Mouse (Mus musculus) forebrain, embryonic 15.5 days (tissue): ENCODE results near the gene Sympk. TPM values are rescaled to one million over a fixed set of nuclear protein-coding genes. Genes with fewer than 3 reads are reported as not detected.
A peak's percentile ranks its signal among the peaks of the same experiment; 100 is the strongest.

Source experiments
- ATAC-seq: fragments of 200-750 bp; cut with Nextera tagmentation; replicated peaks from 2 replicates; pipeline ENCODE4 v1.8.0; 2017; ENCODE audit warnings: mild to moderate bottlenecking, moderate TSS enrichment, moderate library complexity
- H3K27ac ChIP-seq: fragments of 300-500 bp; sonication (generic); replicated peaks from 2 replicates; pipeline ENCODE4 v1.5.1; 2015; ENCODE audit warnings: mild to moderate bottlenecking, inconsistent platforms
- H3K27me3 ChIP-seq: fragments of 300-500 bp; sonication (generic); 2 replicates; pipeline ENCODE4 v1.6.1; 2015; ENCODE audit warnings: inconsistent platforms
- H3K36me3 ChIP-seq: fragments of 300-500 bp; sonication (generic); 2 replicates; pipeline ENCODE4 v1.6.1; 2015; ENCODE audit warnings: mild to moderate bottlenecking, inconsistent platforms
- H3K4me1 ChIP-seq: fragments of 300-500 bp; sonication (generic); 2 replicates; pipeline ENCODE4 v1.6.1; 2015; ENCODE audit warnings: inconsistent platforms
- H3K4me2 ChIP-seq: fragments of 300-500 bp; sonication (generic); replicated peaks from 2 replicates; pipeline ENCODE4 v1.6.1; 2015; ENCODE audit warnings: mild to moderate bottlenecking, inconsistent platforms
- H3K4me3 ChIP-seq: fragments of 300-500 bp; sonication (generic); 2 replicates; pipeline ENCODE4 v1.5.1; 2015; ENCODE audit warnings: mild to moderate bottlenecking, inconsistent platforms
- H3K9ac ChIP-seq: fragments of 300-500 bp; sonication (generic); replicated peaks from 2 replicates; pipeline ENCODE4 v1.6.1; 2015; ENCODE audit warnings: mild to moderate bottlenecking, inconsistent platforms
- H3K9me3 ChIP-seq: fragments of 300-500 bp; sonication (generic); 2 replicates; pipeline ENCODE4 v1.6.1; 2016; ENCODE audit warnings: inconsistent platforms
- WGBS: fragments of 180-500 bp; shearing (Covaris S2); methylation state at CpG from one replicate; pipeline ENCODE4 v1.1.7; 2015; ENCODE audit warnings: mixed read lengths; 5-methylcytosine and 5-hydroxymethylcytosine counted together
- polyA plus RNA-seq: library from polyadenylated mRNA; unstranded; fragments of >200 nt; fragmentation: Nextera tagmentation; extraction: Ambion mirVana; gene quantifications from 2 replicates; pipeline ENCODE4 v1.2.1, GENCODE M21; 2015

The Sympk gene
- polyA plus RNA-seq, 1 experiment from 2014 or later = 35.4 TPM

GRCm38 (mm10) chr7:19092381-19093173, 68.4 kb downstream of the Sympk start:
- WGBS = 5% methylated on average over 38 of the region's 38 CpGs
- H3K9ac ChIP-seq = no peak overlapping the region; the same call in 1 of the 2 replicates
- peaks cover 46% of the 10 kb centered on the region for H3K4me1 ChIP-seq

GRCm38 (mm10) chr7:19093174-19093521, 69.0 kb downstream of the Sympk start:
- no peak overlapping the region for H3K9ac ChIP-seq
- WGBS = under 1% methylated on average over 14 of the region's 15 CpGs
- ATAC-seq = peak; percentile 47

More at GRCm38 (mm10) chr7:19092381-19093173, 68.4 kb downstream of the Sympk start:
- Histone ChIP-seq H3K27ac (peak overlapping the region; percentile 49; the same call in 1 of the 2 replicates), H3K9me3 (no peaks in the 10 kb centered on the region), H3K4me3 (peak overlapping the region; percentile 59), H3K4me2 (peak overlapping the region; percentile 99), H3K36me3 (peaks cover 24% of the 10 kb centered on the region), H3K27me3 (no peaks in the 10 kb centered on the region)
- ATAC-seq = peak; percentile 57

GRCm38 (mm10) chr7:19093537-19094385, 69.6 kb downstream of the Sympk start:
- H3K4me1 ChIP-seq = peaks cover 46% of the 10 kb centered on the region
- under 1% methylated on average over 45 of the region's 45 CpGs for WGBS
- peak overlapping the region; percentile 76 for H3K27ac ChIP-seq
- H3K4me2 ChIP-seq = peak overlapping the region; percentile 99
- peak overlapping the region; percentile 59 for H3K4me3 ChIP-seq
- peaks cover 12% of the 10 kb centered on the region for H3K36me3 ChIP-seq
- no peaks in the 10 kb centered on the region for H3K27me3 ChIP-seq
- no peaks in the 10 kb centered on the region for H3K9me3 ChIP-seq
- H3K9ac ChIP-seq = peak overlapping the region; percentile 63
- ATAC-seq = peak; percentile 56

More at GRCm38 (mm10) chr7:19093174-19093521, 69.0 kb downstream of the Sympk start:
- no peaks in the 10 kb centered on the region for H3K9me3 ChIP-seq
- no peaks in the 10 kb centered on the region for H3K27me3 ChIP-seq
- peaks cover 18% of the 10 kb centered on the region for H3K36me3 ChIP-seq
- H3K4me3 ChIP-seq = peak overlapping the region; percentile 59
- peak overlapping the region; percentile 49; the same call in 1 of the 2 replicates for H3K27ac ChIP-seq
- peaks cover 46% of the 10 kb centered on the region for H3K4me1 ChIP-seq
- H3K4me2 ChIP-seq = peak overlapping the region; percentile 99

- Histone ChIP-seq H3K27ac (peak within 1 kb of the TSS; percentile 76), H3K36me3 (peaks cover 10% of the 10 kb centered on the region; the same call in 1 of the 2 replicates), H3K9me3 (no peaks in the 10 kb centered on the region), H3K4me3 (peak within 1 kb of the TSS; percentile 59), H3K4me1 (peaks cover 46% of the 10 kb centered on the region), H3K9ac (peak within 1 kb of the TSS; percentile 63), H3K27me3 (no peaks in the 10 kb centered on the region), H3K4me2 (peak within 1 kb of the TSS; percentile 99)
- peak; percentile 1 for ATAC-seq
- 0% methylated on average over 16 of the region's 36 CpGs for whole genome bisulfite sequencing
Observed at GRCm38 (mm10) chr7:19094471-19094825, 70.3 kb downstream of the Sympk start, which contains the start of gene Six5. Gene Six5, plus strand, starts transcription at chr7:19094594.

- under 1% methylated on average over 82 of the region's 87 CpGs for WGBS
- no peaks in the 10 kb centered on the region for H3K27me3 ChIP-seq
- H3K4me2 ChIP-seq = peak overlapping the region; percentile 99
- H3K4me1 ChIP-seq = peaks cover 46% of the 10 kb centered on the region
- H3K27ac ChIP-seq = peak overlapping the region; percentile 76
- H3K4me3 ChIP-seq = peak overlapping the region; percentile 59
- peak overlapping the region; percentile 63 for H3K9ac ChIP-seq
- no peaks in the 10 kb centered on the region for H3K9me3 ChIP-seq
- H3K36me3 ChIP-seq = peaks cover 10% of the 10 kb centered on the region; the same call in 1 of the 2 replicates
- ATAC-seq = peak; percentile 11; the same call in 1 of the 2 replicates
Observed at GRCm38 (mm10) chr7:19094826-19095750, 70.9 kb downstream of the Sympk start.

- Histone ChIP-seq H3K9me3 (no peaks in the 10 kb centered on the region), H3K9ac (peak overlapping the region; percentile 63), H3K4me1 (peaks cover 46% of the 10 kb centered on the region), H3K27me3 (no peaks in the 10 kb centered on the region), H3K36me3 (peaks cover 6% of the 10 kb centered on the region; the same call in 1 of the 2 replicates), H3K4me2 (peak overlapping the region; percentile 99), H3K27ac (peak overlapping the region; percentile 27), H3K4me3 (peak overlapping the region; percentile 59)
- 0 out of 2 replicates have a peak, but pooled peaks have one; percentile 2 for ATAC-seq
- WGBS = under 1% methylated on average over 19 of the region's 19 CpGs
Observed at GRCm38 (mm10) chr7:19095751-19096110, 71.6 kb downstream of the Sympk start.

GRCm38 (mm10) chr7:19096421-19096976, 72.3 kb downstream of the Sympk start:
- Histone ChIP-seq H3K36me3 (0 out of 2 replicates have a peak, but pooled peaks cover 3% of the 10 kb centered on the region), H3K4me2 (peak overlapping the region; percentile 99), H3K9ac (peak overlapping the region; percentile 63; the same call in 1 of the 2 replicates), H3K4me3 (peak overlapping the region; percentile 59), H3K4me1 (peaks cover 46% of the 10 kb centered on the region), H3K27ac (no peak overlapping the region), H3K9me3 (no peaks in the 10 kb centered on the region), H3K27me3 (no peaks in the 10 kb centered on the region)
- ATAC-seq = no peak
- WGBS = 55% methylated on average over 5 of the region's 5 CpGs

GRCm38 (mm10) chr7:19097217-19097616, 73.0 kb downstream of the Sympk start:
- Histone ChIP-seq H3K27ac (no peak overlapping the region), H3K9me3 (no peaks in the 10 kb centered on the region), H3K9ac (no peak overlapping the region), H3K27me3 (no peaks in the 10 kb centered on the region), H3K4me3 (no peak overlapping the region), H3K4me2 (no peak overlapping the region), H3K36me3 (no peaks in the 10 kb centered on the region), H3K4me1 (peaks cover 45% of the 10 kb centered on the region)
- no peak for ATAC-seq
- 81% methylated on average over 2 of the region's 2 CpGs for WGBS

- Histone ChIP-seq H3K27ac (no peak overlapping the region), H3K9me3 (no peaks in the 10 kb centered on the region), H3K4me2 (no peak overlapping the region), H3K27me3 (no peaks in the 10 kb centered on the region), H3K4me3 (no peak overlapping the region), H3K9ac (no peak overlapping the region), H3K36me3 (no peaks in the 10 kb centered on the region), H3K4me1 (peaks cover 39% of the 10 kb centered on the region)
- ATAC-seq = no peak
Observed at GRCm38 (mm10) chr7:19097863-19098262, 73.7 kb downstream of the Sympk start.

GRCm38 (mm10) chr7:19098811-19099210, 74.6 kb downstream of the Sympk start:
- Histone ChIP-seq H3K4me2 (no peak overlapping the region), H3K4me1 (peaks cover 29% of the 10 kb centered on the region), H3K36me3 (no peaks in the 10 kb centered on the region), H3K4me3 (no peak overlapping the region), H3K27ac (no peak overlapping the region), H3K27me3 (no peaks in the 10 kb centered on the region), H3K9ac (no peak overlapping the region), H3K9me3 (no peaks in the 10 kb centered on the region)
- 60% methylated on average over 7 of the region's 7 CpGs for WGBS
- no peak for ATAC-seq

GRCm38 (mm10) chr7:19100290-19100689, 76.1 kb downstream of the Sympk start:
- peaks cover 14% of the 10 kb centered on the region for H3K4me1 ChIP-seq
- WGBS = 87% methylated on average over 1 of the region's 1 CpGs
- no peak for ATAC-seq

More at GRCm38 (mm10) chr7:19100290-19100689, 76.1 kb downstream of the Sympk start:
- Histone ChIP-seq H3K4me2 (no peak overlapping the region), H3K9ac (no peak overlapping the region), H3K27me3 (no peaks in the 10 kb centered on the region), H3K4me3 (no peak overlapping the region), H3K36me3 (no peaks in the 10 kb centered on the region), H3K9me3 (no peaks in the 10 kb centered on the region), H3K27ac (no peak overlapping the region)
